Mouse (Mus musculus): ENCODE results near the gene Baz2a.
"Not testable (repeated sequence)": the region's sequence is repeated elsewhere in the genome, so short reads cannot be mapped to it uniquely, and the experiment has no call there.

The Baz2a gene

GRCm38 (mm10) chr10:128091564-128092505, at the start of gene Baz2a:
TSS of gene Baz2a (plus strand) at chr10:128091577.
- peak; percentile 42 to 58 for DNase-seq (ENCODE audit: low spot score in 2 of 2)

DNA sequence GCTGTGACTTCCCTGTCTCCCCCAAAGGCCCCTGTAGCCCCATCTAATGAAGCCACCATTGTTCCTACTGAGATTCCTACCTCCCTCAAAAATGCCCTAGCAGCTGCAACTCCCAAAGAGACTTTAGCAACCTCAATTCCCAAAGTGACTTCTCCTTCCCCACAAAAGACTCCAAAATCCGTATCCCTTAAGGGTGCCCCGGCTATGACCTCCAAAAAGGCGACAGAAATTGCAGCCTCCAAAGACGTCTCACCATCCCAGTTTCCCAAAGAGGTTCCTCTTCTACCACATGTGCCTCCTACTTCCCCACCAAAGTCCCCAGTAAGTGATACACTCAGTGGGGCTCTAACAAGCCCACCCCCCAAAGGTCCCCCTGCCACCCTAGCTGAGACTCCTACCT, 49.7 kb upstream of the Baz2a start:
- DNase-seq (ENCODE audit: low spot score in 2 of 2): no peak

GRCm38 (mm10) chr10:128042466-128042865, 48.9 kb upstream of the Baz2a start:
- no peak for DNase-seq (ENCODE audit: low spot score in 2 of 2)

DNA sequence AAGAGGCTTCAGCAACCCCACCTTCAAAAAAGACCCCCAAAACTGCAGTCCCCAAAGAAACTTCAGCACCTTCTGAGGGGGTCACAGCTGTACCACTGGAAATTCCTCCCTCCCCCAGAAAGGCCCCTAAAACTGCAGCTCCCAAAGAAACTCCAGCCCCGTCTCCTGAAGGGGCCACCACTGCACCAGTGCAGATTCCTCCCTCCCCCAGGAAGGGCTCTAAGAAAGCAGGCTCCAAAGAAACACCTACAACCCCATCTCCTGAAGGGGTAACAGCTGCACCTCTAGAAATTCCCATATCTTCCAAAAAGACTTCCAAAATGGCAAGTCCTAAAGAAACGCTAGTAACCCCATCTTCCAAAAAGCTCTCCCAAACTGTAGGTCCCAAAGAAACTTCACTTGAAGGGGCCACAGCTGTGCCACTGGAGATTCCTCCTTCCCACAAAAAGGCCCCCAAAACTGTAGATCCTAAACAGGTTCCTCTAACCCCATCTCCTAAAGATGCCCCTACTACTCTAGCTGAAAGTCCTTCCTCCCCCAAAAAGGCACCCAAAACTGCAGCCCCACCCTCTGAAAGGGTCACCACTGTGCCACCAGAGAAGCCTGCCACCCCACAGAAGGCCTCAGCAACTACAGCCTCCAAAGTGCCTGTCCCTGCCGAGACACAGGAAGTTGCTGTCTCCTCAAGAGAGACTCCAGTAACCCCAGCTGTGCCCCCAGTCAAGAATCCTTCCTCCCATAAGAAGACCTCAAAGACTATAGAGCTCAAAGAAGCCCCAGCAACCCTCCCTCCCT, 48.1 kb upstream of the Baz2a start:
- no peak for DNase-seq (ENCODE audit: low spot score in 2 of 2)

- DNase-seq (ENCODE audit: low spot score in 2 of 2): no peak
Observed at GRCm38 (mm10) chr10:128048157-128048556, 43.2 kb upstream of the Baz2a start.

- no peak for DNase-seq (ENCODE audit: low spot score in 2 of 2)
Observed at GRCm38 (mm10) chr10:128049741-128050140, 41.6 kb upstream of the Baz2a start.

GRCm38 (mm10) chr10:128050355-128050754, 41.0 kb upstream of the Baz2a start:
- no peak for DNase-seq (ENCODE audit: low spot score in 2 of 2)

DNA sequence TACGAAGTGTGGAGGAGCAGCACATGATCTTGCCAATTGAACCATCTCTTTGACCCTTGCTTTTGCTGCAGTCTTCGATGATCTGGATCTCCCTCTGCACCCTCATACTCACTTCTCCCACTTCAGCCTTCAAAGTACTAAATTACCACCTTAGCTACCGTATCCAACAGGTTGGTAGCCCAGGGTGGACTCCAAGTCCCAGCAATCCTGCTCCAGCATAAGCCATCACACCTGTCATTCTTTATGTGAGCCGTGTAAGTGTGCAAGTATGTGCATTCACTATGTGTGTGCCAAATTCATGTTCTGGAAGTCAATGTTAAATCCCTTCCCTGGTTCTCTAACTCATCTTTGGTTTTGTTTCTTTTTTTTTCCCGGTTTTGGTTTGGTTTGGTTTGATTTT, 39.8 kb upstream of the Baz2a start:
- no peak for DNase-seq (ENCODE audit: low spot score in 2 of 2)

DNA sequence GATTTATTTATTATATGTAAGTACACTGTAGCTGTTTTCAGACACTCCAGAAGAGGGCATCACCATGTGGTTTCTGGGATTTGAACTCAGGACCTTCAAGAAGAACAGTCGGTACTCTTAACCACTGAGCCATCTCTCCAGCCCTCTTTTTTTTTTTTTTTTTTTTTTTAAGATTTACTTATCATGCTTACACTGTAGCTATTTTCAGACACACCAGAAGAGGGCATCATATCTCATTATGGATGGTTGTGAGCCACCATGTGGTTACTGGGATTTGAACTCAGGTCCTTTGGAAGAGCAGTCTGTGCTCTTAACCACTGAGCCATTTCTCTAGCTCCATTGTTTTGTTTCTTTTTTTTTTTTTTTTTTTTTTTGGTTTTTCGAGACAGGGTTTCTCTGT, 39.2 kb upstream of the Baz2a start:
- DNase-seq (ENCODE audit: low spot score in 2 of 2): not testable (repeated sequence)

DNA sequence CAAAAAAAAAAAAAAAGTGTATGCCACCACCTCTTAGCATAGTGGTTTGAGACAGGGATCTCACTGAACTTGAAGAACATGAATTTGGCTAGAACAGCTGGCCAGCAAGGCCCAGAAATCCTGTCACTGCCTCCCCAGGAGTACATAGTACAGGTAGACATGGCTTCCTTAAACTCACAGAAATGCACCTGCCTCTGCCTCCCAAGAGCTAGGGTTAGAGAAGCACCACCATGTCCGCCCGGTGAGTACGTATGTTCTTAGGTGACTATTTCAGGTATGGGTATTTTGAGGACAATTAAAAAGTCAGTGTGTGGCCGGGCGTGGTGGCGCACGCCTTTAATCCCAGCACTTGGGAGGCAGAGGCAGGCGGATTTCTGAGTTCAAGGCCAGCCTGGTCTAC, 38.4 kb upstream of the Baz2a start:
- DNase-seq (ENCODE audit: low spot score in 2 of 2): no peak

DNA sequence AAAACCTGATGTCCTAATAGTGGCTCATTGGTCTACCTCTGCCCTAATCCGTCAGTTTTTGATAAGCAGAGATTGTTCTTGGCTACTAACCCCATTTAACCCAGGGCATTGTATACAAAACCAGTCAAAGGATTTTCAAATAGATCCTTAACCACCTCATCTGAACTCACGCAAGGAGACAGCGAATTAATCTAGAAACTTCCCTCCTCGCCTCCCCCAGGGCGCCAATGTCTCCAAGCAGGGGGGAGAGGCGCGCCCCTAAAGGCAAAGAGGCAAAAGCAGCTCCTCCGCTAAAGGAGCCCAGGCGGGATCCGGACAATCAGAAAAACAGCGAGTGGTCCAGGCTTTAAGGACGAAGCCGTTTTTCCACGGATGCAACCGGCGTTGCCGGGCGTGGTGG, 33.2 kb upstream of the Baz2a start:
- no peak for DNase-seq (ENCODE audit: low spot score in 2 of 2)

DNA sequence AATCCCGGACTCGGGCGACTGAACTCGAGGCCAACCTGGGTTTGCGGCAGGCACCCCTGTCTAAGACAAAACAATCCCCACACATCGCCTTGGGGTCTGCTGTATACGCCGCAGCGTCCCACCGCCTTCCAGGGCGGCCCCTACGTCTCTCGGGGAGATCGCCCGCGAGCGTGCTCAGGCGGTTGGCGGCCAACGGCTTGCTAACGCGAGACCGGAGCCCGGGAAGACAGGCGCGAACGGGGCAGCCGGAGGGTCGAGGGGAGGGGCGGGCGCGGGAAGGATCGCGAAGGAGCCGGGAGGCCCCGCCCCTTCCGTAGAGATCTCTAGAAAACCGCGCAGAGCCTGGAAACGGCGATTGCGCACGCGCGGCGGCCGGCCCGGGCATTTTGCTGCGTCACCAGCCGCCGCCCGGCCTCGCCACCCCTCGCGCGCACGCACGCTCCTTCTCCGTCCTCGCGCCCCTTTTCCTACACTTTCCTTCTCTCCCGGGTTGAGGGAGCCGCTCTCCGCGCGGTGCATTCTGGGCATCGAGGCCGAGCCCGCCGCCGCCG, 32.7 kb upstream of the Baz2a start, which contains the start of gene Ptges3:
Gene Ptges3 (plus strand): TSS at position 354 of the 551 bp plus-strand sequence.
- peak; percentile 98 for DNase-seq (ENCODE audit: low spot score in 2 of 2)

DNA sequence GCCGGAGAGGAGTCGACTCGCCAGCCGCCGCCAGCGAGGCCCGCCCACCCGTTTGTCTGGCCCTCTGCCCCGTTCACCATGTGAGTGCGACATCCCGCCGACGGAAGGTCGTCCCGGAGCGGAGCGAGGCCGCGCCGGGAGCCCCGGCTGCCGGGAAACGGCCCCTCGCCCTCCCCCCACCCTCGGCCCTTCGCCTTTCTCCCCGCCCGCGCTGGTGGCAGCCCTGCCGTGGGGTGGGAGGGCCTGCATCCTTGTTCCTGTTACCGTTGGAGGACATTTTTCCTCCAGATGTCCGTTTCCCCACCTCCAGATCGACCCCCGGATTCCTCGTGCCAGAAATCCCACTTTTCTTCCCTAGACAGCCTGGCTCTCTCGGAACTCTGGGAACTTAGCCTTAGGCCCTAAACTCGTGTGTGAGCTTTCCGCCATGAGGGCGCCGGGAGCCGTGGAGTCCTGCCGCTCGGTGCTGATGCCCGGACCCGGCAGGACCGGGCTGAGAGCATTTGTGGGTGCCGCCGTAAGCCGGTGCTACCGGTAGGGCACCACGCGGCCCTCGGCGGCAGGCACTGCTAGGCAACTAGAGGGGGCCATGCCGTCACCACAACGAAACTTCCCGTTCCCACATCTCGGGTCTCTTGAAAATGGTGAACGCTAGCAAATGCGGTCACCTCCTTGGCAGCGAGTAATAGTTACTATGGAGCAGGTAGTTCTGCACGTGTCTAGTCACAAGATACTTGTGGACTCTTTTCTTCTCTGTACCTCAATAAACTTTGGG, 32.0 kb upstream of the Baz2a start:
- peak; percentile 67 to 68 for DNase-seq (ENCODE audit: low spot score in 2 of 2)

GRCm38 (mm10) chr10:128061109-128061508, 30.3 kb upstream of the Baz2a start:
- no peak for DNase-seq (ENCODE audit: low spot score in 2 of 2)

DNA sequence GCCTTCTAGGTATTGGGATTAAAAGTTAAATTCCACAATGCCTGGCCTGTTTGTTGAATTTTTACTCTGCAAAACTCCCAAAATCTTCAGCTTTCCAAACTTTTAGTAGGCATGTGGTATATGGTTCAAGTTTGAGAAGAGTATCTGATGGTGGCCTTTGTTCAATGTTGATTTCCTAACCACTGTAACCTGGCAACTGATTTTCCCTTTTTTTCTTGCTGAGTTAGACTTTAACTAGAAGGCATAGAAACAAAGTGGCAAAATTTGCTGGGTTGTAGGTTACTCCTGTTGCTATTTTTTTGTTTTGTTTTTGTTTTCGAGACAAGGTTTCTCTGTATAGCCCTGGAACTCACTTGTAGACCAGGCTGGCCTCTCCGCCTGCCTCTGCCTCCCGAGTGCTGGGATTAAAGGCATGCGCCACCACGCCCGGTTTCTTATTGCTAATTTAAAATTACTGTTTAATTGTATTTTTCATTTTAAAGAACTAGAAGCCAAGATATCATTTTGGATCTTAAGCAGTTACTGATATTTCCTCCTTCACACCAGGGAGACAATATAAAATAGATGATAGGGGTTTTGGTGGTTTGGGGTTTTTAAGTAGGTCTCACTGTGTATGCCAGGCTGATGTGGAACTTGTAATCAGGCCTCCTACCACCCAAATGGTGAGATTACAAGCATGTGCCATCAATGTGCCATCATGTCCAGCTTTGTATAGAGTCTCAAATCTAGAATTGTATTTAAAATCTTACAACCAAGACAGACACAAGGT, 29.0 kb upstream of the Baz2a start:
- no peak for DNase-seq (ENCODE audit: low spot score in 2 of 2)

DNA sequence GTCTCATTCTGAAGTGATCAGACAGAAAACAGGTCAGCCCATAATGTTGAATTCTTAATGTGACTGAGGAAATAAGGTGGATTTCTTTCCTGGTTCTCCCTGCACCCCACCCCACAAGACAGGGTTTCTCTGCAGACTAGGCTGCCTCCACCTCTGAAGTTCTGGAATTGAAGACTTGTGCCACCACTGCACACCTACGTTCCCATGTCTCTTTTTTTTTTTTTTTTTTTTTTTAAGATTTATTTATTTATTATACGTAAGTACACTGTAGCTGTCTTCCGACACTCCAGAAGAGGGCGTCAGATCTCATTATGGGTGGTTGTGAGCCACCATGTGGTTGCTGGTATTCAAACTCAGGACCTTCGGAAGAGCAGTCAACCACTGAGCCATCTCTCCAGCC, 25.3 kb upstream of the Baz2a start:
- no peak for DNase-seq (ENCODE audit: low spot score in 2 of 2)

DNA sequence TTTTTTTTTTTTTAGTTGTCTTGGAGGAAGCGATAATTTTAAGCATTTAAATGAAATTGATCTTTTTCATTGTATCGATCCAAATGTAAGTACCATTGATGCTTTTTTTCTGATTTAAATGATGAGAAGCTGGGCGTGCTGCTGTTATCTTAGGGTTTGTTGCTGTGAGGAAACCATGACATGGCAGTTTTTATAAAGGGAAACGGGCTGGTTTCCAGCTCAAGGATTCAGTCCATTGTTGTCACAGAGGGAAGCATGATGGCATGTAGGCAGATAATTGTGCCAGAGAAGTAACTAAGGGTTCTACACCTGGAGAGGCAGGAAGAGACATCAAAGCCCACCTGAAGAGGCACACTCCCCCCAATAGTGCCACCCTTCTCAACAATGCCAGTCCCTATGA, 22.2 kb upstream of the Baz2a start:
- DNase-seq (ENCODE audit: low spot score in 2 of 2): no peak

DNA sequence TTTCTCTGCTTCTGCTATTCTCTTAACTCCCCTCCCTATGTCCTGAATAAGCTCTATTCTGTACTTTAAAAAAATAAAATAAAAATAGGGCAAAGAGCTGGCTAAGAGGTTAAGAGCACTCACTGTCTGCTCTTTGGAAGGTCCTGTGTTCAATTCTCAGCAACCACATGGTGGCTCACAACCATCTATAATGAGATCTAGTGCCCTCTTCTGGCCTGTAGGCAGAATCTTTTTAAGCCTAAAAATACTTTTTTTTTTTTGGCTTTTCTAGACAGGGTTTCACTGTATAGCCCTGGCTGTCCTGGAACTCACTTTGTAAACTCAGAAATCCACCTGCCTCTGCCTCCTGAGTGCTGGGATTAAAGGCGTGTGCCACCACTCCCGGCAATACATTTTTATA, 20.9 kb upstream of the Baz2a start:
- DNase-seq (ENCODE audit: low spot score in 2 of 2): not testable (repeated sequence)

DNA sequence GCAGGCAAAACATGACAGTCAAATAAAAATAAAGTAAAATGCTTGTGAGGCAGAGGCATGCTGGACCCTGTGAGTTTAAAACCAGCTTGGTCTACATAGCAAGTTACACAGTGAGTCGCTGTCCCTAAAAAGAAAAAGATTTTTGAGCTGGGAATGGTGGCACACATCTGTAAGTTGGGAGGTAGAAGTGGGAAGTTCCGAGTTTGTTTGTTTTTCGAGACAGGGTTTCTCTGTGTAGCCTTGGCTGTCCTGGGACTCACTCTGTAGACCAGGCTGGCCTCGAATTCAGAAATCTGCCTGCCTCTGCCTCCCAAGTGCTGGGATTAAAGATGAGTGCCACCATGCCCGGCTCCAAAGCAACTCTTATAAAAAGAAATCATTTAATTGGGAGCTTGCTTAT, 13.1 kb upstream of the Baz2a start:
- DNase-seq (ENCODE audit: low spot score in 2 of 2): not testable (repeated sequence)

- no peak for DNase-seq (ENCODE audit: low spot score in 2 of 2)
Observed at GRCm38 (mm10) chr10:128080496-128080895, 10.9 kb upstream of the Baz2a start.

All from right cerebral cortex, postnatal 10 days (tissue).